Mouse (Mus musculus) gastrocnemius, adult 2 months (tissue): ENCODE measurements around the gene Ccdc149. TPM values are rescaled to one million over a fixed set of nuclear protein-coding genes. Genes with fewer than 3 reads are reported as not detected.

ENCODE experiments used
- DNase-seq: peaks from one replicate; pipeline ENCODE4 v3.0.0; 2022
- H3K27ac ChIP-seq: fragments of 200-600 bp; 2 replicates; pipeline ENCODE4 v1.8.1; 2022; ENCODE audit warnings: mild to moderate bottlenecking
- H3K4me3 ChIP-seq: fragments of 200-600 bp; 2 replicates; pipeline ENCODE4 v1.8.1; 2022; ENCODE audit warnings: mild to moderate bottlenecking, moderate library complexity
- CTCF ChIP-seq: fragments of 200-600 bp; IDR thresholded peaks from 2 replicates; pipeline ENCODE4 v1.8.1; 2022; ENCODE audit warnings: antibody characterized with exemption, mild to moderate bottlenecking, moderate library complexity
- intact Hi-C: fragments of 180-260 bp; cut with DNase I; formaldehyde crosslinking; loops from one replicate; pipeline ENCODE4 v1.15.1; 2025
- total RNA-seq, 2 experiments: library from RNA; stranded (reverse); gene quantifications; 2 replicates each; pipeline ENCODE4 v1.2.3; 2021

The Ccdc149 gene
- total RNA-seq, 2 experiments from 2014 or later = 1.2 to 1.6 TPM

- no peak for TF ChIP-seq CTCF
- DNase-seq = no peak
- intact Hi-C loops = no loop called here
- H3K27ac ChIP-seq = no peak overlapping the region
- no peak overlapping the region for H3K4me3 ChIP-seq
Measured at GRCm38 (mm10) chr5:52388092-52388749, 83.1 kb downstream of the Ccdc149 start.

GRCm38 (mm10) chr5:52386016-52386415 is 85.3 kb downstream of the Ccdc149 start:
- intact Hi-C loops = no loop called here
- no peak overlapping the region for H3K27ac ChIP-seq
- no peak for DNase-seq

GRCm38 (mm10) chr5:52383748-52384147 is 87.6 kb downstream of the Ccdc149 start:
- DNase-seq = no peak

More at GRCm38 (mm10) chr5:52386016-52386415, 85.3 kb downstream of the Ccdc149 start:
- TF ChIP-seq CTCF = no peak
- H3K4me3 ChIP-seq = no peak overlapping the region

GRCm38 (mm10) chr5:52382837-52383236 is 88.5 kb downstream of the Ccdc149 start:
- no peak for DNase-seq
- Histone ChIP-seq H3K27ac (no peak overlapping the region), H3K4me3 (no peak overlapping the region)
- intact Hi-C loops = no loop called here
- no peak for TF ChIP-seq CTCF

More at GRCm38 (mm10) chr5:52383748-52384147, 87.6 kb downstream of the Ccdc149 start:
- no peak overlapping the region for H3K27ac ChIP-seq
- intact Hi-C loops = no loop called here
- no peak overlapping the region for H3K4me3 ChIP-seq
- no peak for TF ChIP-seq CTCF

- H3K4me3 ChIP-seq = no peak overlapping the region
- H3K27ac ChIP-seq = no peak overlapping the region
- no peak for TF ChIP-seq CTCF
- no peak for DNase-seq
- intact Hi-C loops = no loop called here
Measured at GRCm38 (mm10) chr5:52375847-52376246, 95.5 kb downstream of the Ccdc149 start.

GRCm38 (mm10) chr5:52370901-52371300 is 100.4 kb downstream of the Ccdc149 start:
- no peak for DNase-seq
- intact Hi-C loops = no loop called here
- Histone ChIP-seq H3K27ac (no peak overlapping the region), H3K4me3 (no peak overlapping the region)
- TF ChIP-seq CTCF = no peak

- peak; percentile 46 for DNase-seq
- H3K27ac ChIP-seq = no peak overlapping the region
- intact Hi-C loops = no loop called here
- no peak for TF ChIP-seq CTCF
- H3K4me3 ChIP-seq = peak overlapping the region; percentile 26
Measured at GRCm38 (mm10) chr5:52367866-52368840, 103.2 kb downstream of the Ccdc149 start.

- no peak for TF ChIP-seq CTCF
- no peak overlapping the region for H3K4me3 ChIP-seq
- no peak for DNase-seq
- H3K27ac ChIP-seq = no peak overlapping the region
- intact Hi-C loops = no loop called here
Measured at GRCm38 (mm10) chr5:52366661-52367060, 104.7 kb downstream of the Ccdc149 start.

- intact Hi-C loops = no loop called here
- no peak overlapping the region; the same call in 1 of the 2 replicates for H3K4me3 ChIP-seq
- no peak for TF ChIP-seq CTCF
- no peak overlapping the region for H3K27ac ChIP-seq
- DNase-seq = no peak
Measured at GRCm38 (mm10) chr5:52365930-52366329, 105.4 kb downstream of the Ccdc149 start.

- TF ChIP-seq CTCF = no peak
- Histone ChIP-seq H3K27ac (peak overlapping the region; percentile 80), H3K4me3 (peak overlapping the region; percentile 66)
- intact Hi-C loops = no loop called here
- no peak for DNase-seq
Measured at GRCm38 (mm10) chr5:52364521-52364920, 106.8 kb downstream of the Ccdc149 start.

- peak; percentile 1; the same call in 1 of the 2 replicates for TF ChIP-seq CTCF
- Histone ChIP-seq H3K4me3 (peak within 1 kb of the TSS; percentile 66), H3K27ac (peak within 1 kb of the TSS; percentile 80)
- intact Hi-C loops = no loop called here
- peak; percentile 87 for DNase-seq
Measured at GRCm38 (mm10) chr5:52363468-52364150, 107.7 kb downstream of the Ccdc149 start, which contains the start of gene Sod3. Gene Sod3 (plus strand): TSS chr5:52363791.

- Histone ChIP-seq H3K4me3 (peak overlapping the region; percentile 66), H3K27ac (peak overlapping the region; percentile 80)
- intact Hi-C loops = no loop called here
- no peak for TF ChIP-seq CTCF
- DNase-seq = no peak
Measured at GRCm38 (mm10) chr5:52362776-52363467, 108.4 kb downstream of the Ccdc149 start.
